Mouse (Mus musculus) E14TG2a.4 (cell line): ENCODE measurements around the gene Tcte2.

Experiments
- CTCF ChIP-seq: conservative IDR thresholded peaks from 2 replicates; pipeline ENCODE4 v1.5.1; 2014; ENCODE audit warnings: low read length
- NANOG ChIP-seq: IDR thresholded peaks from 2 replicates; pipeline ENCODE4 v1.6.1; 2014; ENCODE audit warnings: borderline replicate concordance, low read length, mixed read lengths
- POU5F1 ChIP-seq: IDR thresholded peaks from 2 replicates; pipeline ENCODE4 v1.6.1; 2014; ENCODE audit warnings: low read length, borderline replicate concordance

DNA sequence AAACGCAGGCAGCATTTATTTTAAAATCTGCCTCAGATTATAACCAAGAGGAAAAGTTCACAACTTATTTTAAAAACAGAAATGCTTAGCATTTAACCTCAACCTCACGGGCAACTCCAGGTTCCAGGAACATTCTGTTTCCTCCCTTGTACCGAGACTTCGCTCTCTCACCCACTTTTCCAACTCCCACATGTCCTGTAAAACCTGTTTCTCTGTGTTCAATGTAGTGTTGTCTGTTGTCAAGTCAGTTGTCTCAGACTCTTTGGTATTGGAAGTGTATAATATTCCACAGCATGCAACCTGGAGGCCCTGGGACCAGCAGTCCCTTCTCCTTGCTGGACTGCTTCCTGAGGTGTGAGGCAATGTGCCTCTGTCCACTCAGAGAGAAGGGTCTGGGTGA lies 47.5 kb downstream of the Tcte2 start:
- TF ChIP-seq CTCF (no peak), POU5F1 (no peak), NANOG (no peak)
